Mouse (Mus musculus) bone marrow macrophage, adult 2 months (primary cell): ENCODE data around the gene Rad54l2.

Experiments used
- CTCF ChIP-seq: IDR thresholded peaks from 2 replicates; pipeline ENCODE4 v1.5.1; 2012; ENCODE audit warnings: low read depth, mild to moderate bottlenecking, low read length, moderate library complexity
- POLR2A ChIP-seq: IDR thresholded peaks from 2 replicates; pipeline ENCODE4 v1.6.1; 2012; ENCODE audit warnings: mild to moderate bottlenecking, low read depth, low read length, borderline replicate concordance

- TF ChIP-seq CTCF: no peak
- TF ChIP-seq POLR2A: no peak
These were observed 143.2 kb downstream of the Rad54l2 start for GRCm38 (mm10) chr9:106645684-106646271.
